Mouse (Mus musculus): Measurements from ENCODE around the gene Lrch2. TPM values are rescaled to one million over a fixed set of nuclear protein-coding genes. Genes with fewer than 3 reads are reported as not detected.
"Not testable (repeated sequence)": the region's sequence is repeated elsewhere in the genome, so short reads cannot be mapped to it uniquely, and the experiment has no call there.

The Lrch2 gene
- 10 to 100 TPM; 23.2 to 26.1 TPM for total RNA-seq (2021)

DNA sequence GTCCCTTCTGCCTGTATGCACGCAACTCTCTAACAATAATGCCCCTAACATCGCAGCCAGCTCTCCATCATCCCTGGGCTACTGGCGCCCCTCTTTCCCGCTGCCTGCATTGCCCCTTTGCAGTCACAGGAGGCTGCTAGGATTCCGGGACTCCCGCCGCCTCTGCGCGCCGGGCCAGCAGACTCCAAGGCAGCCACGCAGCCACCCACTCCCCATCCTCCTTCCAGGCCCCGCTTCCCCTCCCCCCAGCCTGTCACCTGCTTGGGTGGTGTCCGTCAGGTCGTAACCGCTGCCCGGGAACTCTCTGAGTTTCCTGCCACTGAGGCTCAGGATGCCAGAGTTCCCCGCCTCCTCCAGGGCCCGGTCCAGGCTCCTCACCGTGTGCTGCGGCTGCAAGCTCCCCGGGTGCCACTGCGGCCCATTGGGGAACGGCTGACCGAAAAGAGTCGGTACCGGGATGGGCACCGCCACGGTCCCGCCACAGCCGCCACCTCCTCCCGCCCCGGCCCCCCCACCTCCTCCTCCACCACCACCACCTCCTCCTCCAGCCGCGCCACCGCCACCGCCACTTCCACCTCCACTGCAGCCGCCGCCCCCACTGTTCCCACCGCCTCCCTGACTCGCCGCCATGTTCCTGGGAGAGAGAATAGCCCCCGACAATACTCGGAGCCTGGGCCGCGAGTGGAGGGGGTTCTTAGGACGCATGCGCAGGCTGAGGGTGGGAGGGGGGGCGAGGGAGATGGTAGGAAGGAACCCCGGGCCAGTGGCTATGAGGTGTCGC lies at the start of gene Lrch2:
TSS of gene Lrch2 (minus strand) at position 661 of the 781 bp plus-strand sequence.
- peak; percentile 47 to 51 for DNase-seq (ENCODE audit: low spot score in 2 of 2)
- intact Hi-C loops (cut with DNase I) = no loop called here

GRCm38 (mm10) chrX:147540934-147541870 lies 12.7 kb downstream of the Lrch2 start:
- no peak for DNase-seq (ENCODE audit: low spot score in 2 of 2)
- intact Hi-C loops (cut with DNase I) = no loop called here

DNA sequence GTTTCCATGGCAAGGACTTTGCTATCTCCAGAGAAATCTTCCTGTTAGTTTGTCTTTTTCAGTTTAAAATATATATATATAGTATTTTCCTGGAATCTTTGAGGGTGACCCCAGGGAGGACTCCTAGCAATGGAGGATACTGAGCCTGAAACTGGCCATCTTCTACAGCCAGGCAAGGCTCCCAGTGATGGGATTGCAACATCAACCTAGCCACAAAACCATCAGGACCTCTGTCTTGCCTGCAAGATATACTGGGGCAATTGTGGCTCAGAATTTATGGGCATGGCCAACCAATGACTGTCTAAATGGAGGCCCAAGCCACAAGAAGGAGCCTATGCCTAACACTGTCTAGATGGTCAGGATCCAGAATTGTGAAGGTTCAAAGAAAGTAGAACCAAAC lies 15.5 kb downstream of the Lrch2 start:
- no peak for DNase-seq (ENCODE audit: low spot score in 2 of 2)
- intact Hi-C loops (cut with DNase I) = no loop called here

DNA sequence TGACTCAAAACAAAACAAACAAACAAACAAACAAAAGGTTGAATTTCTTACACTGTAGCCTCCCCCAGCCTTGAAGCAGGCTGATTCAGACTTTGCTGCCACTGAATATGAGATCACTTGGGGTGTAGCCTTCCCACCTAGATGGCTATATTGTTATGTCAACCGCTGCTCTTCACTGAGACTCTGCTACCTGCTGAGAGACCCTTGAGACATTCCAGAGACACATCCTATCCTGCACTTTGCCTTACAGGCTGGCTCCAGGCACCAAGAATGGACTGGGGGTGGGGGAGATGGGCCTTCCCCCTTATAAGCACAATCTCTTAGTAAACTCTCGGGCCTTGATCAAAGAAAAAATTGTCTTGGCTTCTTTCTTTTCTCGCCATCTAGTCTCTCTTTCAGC lies 16.8 kb downstream of the Lrch2 start:
- DNase-seq (ENCODE audit: low spot score in 2 of 2); intact Hi-C loops (cut with DNase I): not testable (repeated sequence)

DNA sequence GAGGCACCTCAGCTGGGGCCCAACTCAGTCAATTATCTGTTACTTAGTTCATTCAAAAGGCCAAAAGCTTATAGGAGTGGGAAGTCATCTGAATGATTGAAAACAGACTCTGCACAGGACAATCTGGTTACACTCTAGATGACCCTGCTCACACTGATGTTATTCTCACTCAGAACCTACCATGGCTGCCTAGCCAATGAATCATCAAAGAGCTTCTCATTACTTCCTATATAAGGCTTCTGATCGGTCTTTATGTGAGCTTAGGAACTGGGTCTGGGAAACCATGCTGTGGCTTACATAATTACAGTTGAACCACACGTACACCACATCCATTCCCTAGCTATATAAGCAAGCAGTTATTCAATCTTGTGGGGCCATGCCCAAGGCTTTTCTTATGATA lies 18.3 kb downstream of the Lrch2 start:
- DNase-seq (ENCODE audit: low spot score in 2 of 2) = no peak
- intact Hi-C loops (cut with DNase I) = no loop called here

DNA sequence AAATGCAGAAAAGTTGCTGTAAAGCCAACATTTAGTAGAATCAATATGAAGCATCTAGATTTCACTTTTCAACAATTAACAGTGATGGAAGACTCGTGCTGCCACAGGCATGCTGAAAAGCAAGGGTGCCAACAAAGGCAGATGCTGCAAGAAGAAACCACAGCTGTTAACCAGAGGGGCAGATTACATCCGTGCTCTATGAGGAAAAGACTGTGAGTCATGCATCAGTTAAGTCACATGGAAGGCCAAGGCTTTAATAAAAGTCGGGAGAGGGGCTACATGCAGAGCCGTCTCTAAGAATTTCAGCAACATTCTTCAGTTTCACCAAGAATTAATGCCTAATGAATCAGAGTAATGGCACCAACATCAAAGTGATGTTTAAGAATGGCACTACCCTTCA lies 22.2 kb downstream of the Lrch2 start:
- intact Hi-C loops (cut with DNase I) = no loop called here
- DNase-seq (ENCODE audit: low spot score in 2 of 2) = no peak

DNA sequence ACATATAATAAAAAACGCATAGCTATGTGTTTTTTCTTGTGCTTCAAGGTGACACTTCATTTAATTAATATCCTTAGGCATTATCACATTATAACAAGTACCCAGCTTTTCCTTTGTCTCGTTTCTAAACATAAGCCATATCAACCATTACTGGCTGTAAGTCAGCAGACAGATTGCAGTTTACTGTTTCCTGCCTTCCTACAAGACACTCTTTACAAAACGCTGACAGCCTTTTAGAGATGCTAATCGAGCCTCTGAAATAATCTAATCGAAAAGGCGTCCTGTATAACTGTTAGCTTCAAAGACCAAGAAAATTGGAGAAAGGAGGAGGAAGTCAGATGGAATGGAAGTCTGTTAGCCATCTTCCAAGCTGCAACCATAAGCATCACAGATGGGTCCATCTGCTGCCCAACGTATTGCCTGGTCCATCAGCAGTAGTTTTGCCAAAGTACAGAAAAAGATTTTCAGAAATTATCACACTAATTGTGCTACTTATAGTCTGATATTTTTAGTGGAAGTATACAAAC lies 26.2 kb downstream of the Lrch2 start:
- no peak for DNase-seq (ENCODE audit: low spot score in 2 of 2)
- intact Hi-C loops (cut with DNase I) = no loop called here

DNA sequence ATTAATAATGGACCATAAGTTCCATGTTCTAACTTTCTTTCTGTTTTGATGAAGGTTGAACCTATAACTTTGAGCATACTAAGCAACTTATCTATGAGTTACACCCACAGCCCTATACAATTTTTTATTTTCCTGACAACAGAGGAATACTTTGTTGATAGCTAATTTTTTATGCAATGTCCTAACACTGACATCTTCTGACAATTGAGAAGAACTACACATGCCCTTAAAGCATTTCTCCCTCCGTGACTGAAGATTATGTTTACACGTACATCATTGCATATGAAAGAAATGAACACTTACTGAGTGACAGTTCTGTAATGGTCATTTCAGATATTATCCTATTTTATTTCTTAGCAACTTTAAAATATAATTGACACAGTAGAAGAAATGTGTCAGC lies 64.3 kb downstream of the Lrch2 start:
- intact Hi-C loops (cut with DNase I) = no loop called here
- no peak for DNase-seq (ENCODE audit: low spot score in 2 of 2)

DNA sequence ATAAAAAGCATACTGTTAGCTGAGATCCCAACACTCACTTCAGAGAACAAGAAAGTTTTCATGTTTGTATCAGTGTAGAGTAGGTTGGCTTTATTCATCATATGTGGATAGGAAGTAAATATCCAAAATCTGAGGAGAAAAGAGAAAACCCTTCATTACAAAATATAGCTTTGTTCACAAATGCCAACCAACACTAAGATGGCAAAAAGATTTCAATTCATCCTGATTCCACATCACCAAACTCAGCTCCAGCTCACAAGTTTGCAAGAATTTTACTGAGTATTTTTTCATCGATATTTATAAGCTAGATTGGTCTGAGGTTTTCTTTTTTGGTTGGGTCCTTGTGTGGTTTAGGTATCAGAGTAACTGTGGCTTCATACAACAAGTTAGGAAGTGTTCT lies 100.3 kb downstream of the Lrch2 start, which contains the start of gene Vmn1r239-ps:
TSS of gene Vmn1r239-ps (minus strand) at position 101 of the 400 bp plus-strand sequence.
- DNase-seq (ENCODE audit: low spot score in 2 of 2); intact Hi-C loops (cut with DNase I): not testable (repeated sequence)

- intact Hi-C loops (cut with DNase I) = no loop called here
- no peak for DNase-seq (ENCODE audit: low spot score in 2 of 2)
Measured at GRCm38 (mm10) chrX:147443386-147443785, 110.5 kb downstream of the Lrch2 start.

DNA sequence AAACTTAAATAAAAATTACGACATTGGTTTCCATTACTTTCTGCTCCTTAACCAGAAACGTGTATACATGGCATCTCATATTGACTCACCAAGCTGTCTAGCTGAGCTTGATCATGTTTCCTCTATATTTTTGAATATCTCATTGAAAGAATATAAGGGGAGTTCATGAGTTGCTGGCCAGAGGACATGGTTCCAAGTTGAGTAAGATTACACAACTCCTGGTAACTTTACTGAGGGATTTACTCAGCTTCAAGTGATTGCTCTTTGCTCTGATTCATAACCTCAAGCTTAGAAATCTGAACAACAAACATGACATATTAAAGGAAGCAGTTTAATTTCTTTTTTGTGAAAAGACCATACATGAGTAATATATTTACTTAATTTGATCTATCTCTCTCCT lies 118.5 kb downstream of the Lrch2 start:
- intact Hi-C loops (cut with DNase I) = no loop called here
- DNase-seq (ENCODE audit: low spot score in 2 of 2) = no peak

GRCm38 (mm10) chrX:147429753-147430152 lies 124.1 kb downstream of the Lrch2 start:
- no peak for DNase-seq (ENCODE audit: low spot score in 2 of 2)
- intact Hi-C loops (cut with DNase I) = no loop called here

DNA sequence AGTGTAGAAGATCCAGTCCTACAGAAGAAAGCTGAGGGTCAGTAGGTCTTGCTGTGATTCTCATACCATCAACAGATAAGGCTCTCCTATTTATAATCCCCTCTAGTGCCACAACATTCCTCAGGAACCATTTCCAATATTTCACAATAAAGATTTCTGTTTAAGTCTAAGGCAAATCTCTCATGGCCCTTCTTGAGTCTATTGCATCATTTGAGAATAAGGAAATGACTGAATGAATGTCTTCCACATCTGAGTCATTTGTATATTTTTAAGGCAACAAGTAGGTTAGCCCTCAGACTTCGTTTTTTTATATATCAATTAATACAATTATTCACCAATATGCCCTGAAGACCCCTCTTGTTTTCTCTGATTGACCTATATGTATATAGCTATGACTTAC lies 124.8 kb downstream of the Lrch2 start, which contains the start of gene Il13ra2:
TSS of gene Il13ra2 (minus strand) at position 64 of the 400 bp plus-strand sequence.
- intact Hi-C loops (cut with DNase I) = no loop called here
- DNase-seq (ENCODE audit: low spot score in 2 of 2) = no peak

Other genes starting within 250 kb of the Lrch2 start
- under 1 TPM; 0.59 to 0.69 TPM for gene Il13ra2, start 124.9 kb downstream of the Lrch2 start, total RNA-seq (2021)
- gene Vmn1r239-ps, start 100.4 kb downstream of the Lrch2 start, total RNA-seq (2021) = not detected
- not detected for gene Gm15128, start 211.9 kb upstream of the Lrch2 start, total RNA-seq (2021)